Mouse (Mus musculus) hindbrain, embryonic 13.5 days (tissue): ENCODE results near the gene Sh3pxd2a. TPM values are rescaled to one million over a fixed set of nuclear protein-coding genes. Genes with fewer than 3 reads are reported as not detected.

ENCODE experiments used
- ATAC-seq: fragments of 200-750 bp; cut with Nextera tagmentation; 2 replicates; pipeline ENCODE4 v1.8.0; 2017; ENCODE audit warnings: moderate TSS enrichment; ENCODE audit not compliant: low FRiP score
- H3K27ac ChIP-seq: fragments of 300-500 bp; sonication (generic); 2 replicates; pipeline ENCODE4 v1.5.1; 2015; ENCODE audit warnings: inconsistent platforms, mild to moderate bottlenecking, moderate library complexity
- H3K27me3 ChIP-seq: fragments of 300-500 bp; sonication (generic); 2 replicates; pipeline ENCODE4 v1.6.1; 2015; ENCODE audit warnings: mild to moderate bottlenecking, inconsistent platforms
- H3K36me3 ChIP-seq: fragments of 300-500 bp; sonication (generic); 2 replicates; pipeline ENCODE4 v1.6.1; 2015; ENCODE audit warnings: mild to moderate bottlenecking, inconsistent platforms
- H3K4me1 ChIP-seq: fragments of 300-500 bp; sonication (generic); replicated peaks from 2 replicates; pipeline ENCODE4 v1.6.1; 2015; ENCODE audit warnings: inconsistent platforms
- H3K4me2 ChIP-seq: fragments of 300-500 bp; sonication (generic); 2 replicates; pipeline ENCODE4 v1.6.1; 2015; ENCODE audit warnings: inconsistent platforms, mild to moderate bottlenecking, moderate library complexity
- H3K4me3 ChIP-seq: fragments of 300-500 bp; sonication (generic); 2 replicates; pipeline ENCODE4 v1.5.1; 2015; ENCODE audit warnings: mild to moderate bottlenecking, inconsistent platforms
- H3K9ac ChIP-seq: fragments of 300-500 bp; sonication (generic); 2 replicates; pipeline ENCODE4 v1.6.1; 2015; ENCODE audit warnings: mild to moderate bottlenecking, inconsistent platforms
- H3K9me3 ChIP-seq: fragments of 300-500 bp; sonication (generic); 2 replicates; pipeline ENCODE4 v1.6.1; 2016; ENCODE audit warnings: inconsistent platforms
- WGBS: fragments of 180-500 bp; shearing (Covaris S2); methylation state at CpG from one replicate; pipeline ENCODE4 v1.1.7; 2015; 5-methylcytosine and 5-hydroxymethylcytosine counted together
- polyA plus RNA-seq: library from polyadenylated mRNA; unstranded; fragments of >200 nt; fragmentation: Nextera tagmentation; extraction: Ambion mirVana; gene quantifications from 2 replicates; pipeline ENCODE4 v1.2.1, GENCODE M21; 2015

Sh3pxd2a gene
- polyA plus RNA-seq, result 2.1 and 2.5 TPM in 2 replicates

GRCm38 (mm10) chr19:47464304-47465241 lies at the start of gene Sh3pxd2a:
TSS of gene Sh3pxd2a (minus strand) at chr19:47464401.
- H3K9me3 ChIP-seq, result no peaks in the 10 kb centered on the region
- H3K9ac ChIP-seq, result peak within 1 kb of the TSS; percentile 89
- peak within 1 kb of the TSS; percentile 87 for H3K27ac ChIP-seq
- ATAC-seq, result peak; percentile 80
- H3K36me3 ChIP-seq, result no peaks in the 10 kb centered on the region
- peaks cover 46% of the 10 kb centered on the region for H3K4me1 ChIP-seq
- peak within 1 kb of the TSS; percentile 80 for H3K4me2 ChIP-seq
- H3K27me3 ChIP-seq, result no peaks in the 10 kb centered on the region
- H3K4me3 ChIP-seq, result peak within 1 kb of the TSS; percentile 78
- WGBS, result 1% methylated on average over 57 of the region's 70 CpGs

DNA sequence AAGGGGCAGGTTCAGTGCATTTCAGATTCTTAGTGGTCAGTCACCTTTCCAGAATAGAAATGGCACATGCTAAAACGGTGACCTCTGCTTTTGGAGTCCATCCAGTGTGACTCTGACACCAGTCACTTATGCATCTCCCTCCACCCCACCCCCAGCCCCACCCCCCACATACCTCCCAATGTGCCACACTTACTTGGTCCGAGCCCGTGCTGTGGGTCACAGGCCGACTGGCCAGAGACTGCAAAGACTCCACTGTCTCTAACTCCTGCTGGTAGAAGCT lies 49.4 kb upstream of the Sh3pxd2a start:
- no peak for ATAC-seq
- WGBS, result 70% methylated on average over 4 of the region's 4 CpGs
- Histone ChIP-seq H3K36me3 (peaks cover 33% of the 10 kb centered on the region), H3K27ac (no peak overlapping the region), H3K27me3 (no peaks in the 10 kb centered on the region), H3K9ac (no peak overlapping the region), H3K4me1 (peaks cover 21% of the 10 kb centered on the region), H3K4me3 (no peak overlapping the region), H3K9me3 (no peaks in the 10 kb centered on the region), H3K4me2 (no peak overlapping the region)

GRCm38 (mm10) chr19:47512794-47513617 lies 48.8 kb upstream of the Sh3pxd2a start:
- no peak for ATAC-seq
- H3K4me1 ChIP-seq, result peaks cover 20% of the 10 kb centered on the region
- WGBS, result 90% methylated on average over 21 of the region's 21 CpGs
- H3K27me3 ChIP-seq, result no peaks in the 10 kb centered on the region
- no peak overlapping the region for H3K27ac ChIP-seq
- no peak overlapping the region for H3K4me3 ChIP-seq
- peaks cover 29% of the 10 kb centered on the region for H3K36me3 ChIP-seq
- no peaks in the 10 kb centered on the region for H3K9me3 ChIP-seq
- no peak overlapping the region for H3K9ac ChIP-seq
- H3K4me2 ChIP-seq, result no peak overlapping the region

DNA sequence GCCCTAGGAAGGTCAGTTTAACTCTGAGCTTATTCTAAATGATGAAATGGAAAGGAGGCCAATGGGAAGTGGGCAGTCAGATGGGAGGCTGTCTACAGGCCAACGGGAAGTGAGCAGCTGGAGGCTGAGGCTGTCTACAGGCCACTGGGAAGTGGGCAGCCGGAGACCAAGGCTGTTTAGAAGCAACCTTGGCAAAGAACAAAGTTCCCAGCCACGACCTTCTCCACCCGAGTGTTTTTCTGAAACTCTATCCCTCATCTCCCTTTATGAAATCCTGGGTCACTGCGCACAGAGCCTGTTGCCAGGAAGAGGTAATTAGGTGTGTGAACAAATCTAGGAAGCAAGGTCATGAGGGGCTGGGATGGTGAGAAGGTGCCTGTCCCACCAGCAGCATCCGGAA lies 47.8 kb upstream of the Sh3pxd2a start:
- H3K4me2 ChIP-seq, result no peak overlapping the region
- no peak overlapping the region for H3K4me3 ChIP-seq
- H3K9me3 ChIP-seq, result no peaks in the 10 kb centered on the region
- H3K27me3 ChIP-seq, result no peaks in the 10 kb centered on the region
- H3K4me1 ChIP-seq, result peaks cover 28% of the 10 kb centered on the region
- 90% methylated on average over 6 of the region's 6 CpGs for WGBS
- H3K27ac ChIP-seq, result no peak overlapping the region
- no peak overlapping the region for H3K9ac ChIP-seq
- peaks cover 28% of the 10 kb centered on the region for H3K36me3 ChIP-seq
- ATAC-seq, result no peak

DNA sequence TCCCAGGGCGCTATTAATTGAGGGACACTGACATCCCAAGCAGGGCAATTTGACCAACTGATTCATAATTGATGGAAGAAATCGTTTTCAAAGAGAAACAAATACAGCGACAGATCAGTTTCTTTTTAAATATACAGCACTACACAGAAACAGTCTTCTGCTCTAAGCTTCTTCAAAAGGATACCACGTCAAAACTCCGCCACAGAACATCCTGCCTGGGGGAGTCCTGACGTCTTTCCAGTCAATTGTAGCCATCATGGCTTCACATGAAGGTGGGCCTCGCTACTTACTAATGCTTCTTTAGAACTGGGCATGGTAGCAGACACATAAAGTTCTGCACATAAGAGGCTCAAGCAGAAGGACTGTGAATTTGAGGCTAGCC lies 47.1 kb upstream of the Sh3pxd2a start:
- H3K36me3 ChIP-seq, result peaks cover 27% of the 10 kb centered on the region
- H3K4me2 ChIP-seq, result peak overlapping the region; percentile 35
- peaks cover 28% of the 10 kb centered on the region for H3K4me1 ChIP-seq
- peak overlapping the region; percentile 77 for H3K27ac ChIP-seq
- WGBS, result 57% methylated on average over 7 of the region's 7 CpGs
- H3K27me3 ChIP-seq, result no peaks in the 10 kb centered on the region
- no peak overlapping the region for H3K4me3 ChIP-seq
- H3K9me3 ChIP-seq, result no peaks in the 10 kb centered on the region
- no peak for ATAC-seq
- peak overlapping the region; percentile 53 for H3K9ac ChIP-seq

DNA sequence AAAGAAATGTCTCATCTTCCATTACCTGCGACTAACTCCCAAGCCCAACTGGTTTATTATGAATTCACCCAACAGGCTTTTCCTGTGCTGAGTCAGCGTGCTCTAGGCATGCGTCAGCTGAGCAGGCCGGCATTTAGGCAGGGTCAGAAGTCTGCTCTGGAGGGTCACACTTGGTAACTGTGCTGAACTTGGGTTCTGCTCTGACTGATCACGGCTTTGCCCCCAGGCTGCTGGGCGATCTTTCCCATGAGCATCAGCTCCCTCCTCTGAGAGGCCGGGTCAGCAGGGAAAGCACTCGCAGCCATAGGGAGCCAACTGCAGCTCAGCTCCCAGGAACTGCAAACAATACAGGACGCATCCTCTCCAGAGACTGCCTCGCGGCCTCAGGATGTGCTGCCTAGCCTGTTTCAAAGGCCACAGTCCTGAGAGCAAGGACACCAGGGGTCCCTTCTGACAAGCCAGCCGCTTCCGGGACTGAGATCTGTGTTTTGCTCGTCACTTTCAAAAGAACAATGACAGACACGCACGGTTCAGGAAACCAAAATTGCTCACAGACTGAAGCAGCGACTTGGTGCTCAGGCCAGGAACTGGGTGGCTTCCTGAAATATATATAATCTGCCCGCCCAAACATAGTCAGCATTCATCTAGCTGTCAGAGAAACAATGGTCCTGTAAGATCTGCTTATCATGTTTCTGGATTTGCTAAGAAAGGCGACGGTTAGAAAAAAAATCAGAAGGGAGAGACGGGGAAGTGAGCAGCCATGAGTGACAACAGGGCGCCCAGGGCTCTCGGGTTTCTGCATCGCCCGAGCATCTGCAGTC lies 46.5 kb upstream of the Sh3pxd2a start:
- Histone ChIP-seq H3K27ac (peak overlapping the region; percentile 77), H3K36me3 (peaks cover 21% of the 10 kb centered on the region), H3K4me1 (peaks cover 28% of the 10 kb centered on the region), H3K4me3 (no peak overlapping the region), H3K4me2 (peak overlapping the region; percentile 35), H3K27me3 (no peaks in the 10 kb centered on the region), H3K9ac (peak overlapping the region; percentile 53), H3K9me3 (no peaks in the 10 kb centered on the region)
- WGBS, result 19% methylated on average over 25 of the region's 25 CpGs
- 0 out of 2 replicates have a peak, but pooled peaks have one; percentile 25 for ATAC-seq

DNA sequence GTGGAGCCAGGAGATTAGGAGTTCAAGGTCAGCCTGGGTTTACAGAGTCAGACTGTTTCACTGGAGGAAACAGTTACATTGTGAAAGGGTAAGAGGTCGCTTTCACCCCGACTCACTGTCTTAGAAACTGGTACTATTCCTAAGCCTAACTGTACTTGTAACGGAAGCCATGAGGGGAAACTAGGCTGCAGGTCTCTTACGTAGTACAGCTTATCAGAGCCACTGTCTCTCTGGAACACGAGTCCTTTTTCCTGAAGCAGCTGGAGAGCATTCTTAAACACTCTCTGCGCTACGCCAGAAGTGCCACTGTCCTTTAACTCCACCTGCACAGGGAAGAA lies 45.9 kb upstream of the Sh3pxd2a start:
- Histone ChIP-seq H3K9ac (peak overlapping the region; percentile 53), H3K27ac (peak overlapping the region; percentile 77), H3K9me3 (no peaks in the 10 kb centered on the region), H3K4me1 (peaks cover 28% of the 10 kb centered on the region), H3K4me2 (no peak overlapping the region), H3K4me3 (no peak overlapping the region), H3K27me3 (no peaks in the 10 kb centered on the region), H3K36me3 (peaks cover 15% of the 10 kb centered on the region)
- ATAC-seq, result no peak
- WGBS, result 83% methylated on average over 7 of the region's 7 CpGs

GRCm38 (mm10) chr19:47508771-47509281 lies 44.6 kb upstream of the Sh3pxd2a start:
- Histone ChIP-seq H3K9me3 (no peaks in the 10 kb centered on the region), H3K27me3 (no peaks in the 10 kb centered on the region), H3K4me1 (peaks cover 28% of the 10 kb centered on the region), H3K4me3 (no peak overlapping the region), H3K36me3 (peaks cover 4% of the 10 kb centered on the region; the same call in 1 of the 2 replicates), H3K4me2 (no peak overlapping the region), H3K27ac (no peak overlapping the region), H3K9ac (no peak overlapping the region)
- no peak for ATAC-seq
- 83% methylated on average over 5 of the region's 5 CpGs for WGBS

- Histone ChIP-seq H3K9me3 (no peaks in the 10 kb centered on the region), H3K27me3 (no peaks in the 10 kb centered on the region), H3K4me2 (no peak overlapping the region), H3K9ac (no peak overlapping the region), H3K27ac (no peak overlapping the region), H3K4me3 (no peak overlapping the region), H3K4me1 (peaks cover 28% of the 10 kb centered on the region), H3K36me3 (peaks cover under 1% of the 10 kb centered on the region; the same call in 1 of the 2 replicates)
- 83% methylated on average over 3 of the region's 3 CpGs for WGBS
- ATAC-seq, result no peak
Measured at GRCm38 (mm10) chr19:47508191-47508590, 44.0 kb upstream of the Sh3pxd2a start.

- Histone ChIP-seq H3K36me3 (peaks cover 3% of the 10 kb centered on the region; the same call in 1 of the 2 replicates), H3K9me3 (no peaks in the 10 kb centered on the region), H3K27ac (no peak overlapping the region; the same call in 1 of the 2 replicates), H3K4me2 (no peak overlapping the region), H3K27me3 (no peaks in the 10 kb centered on the region), H3K4me3 (no peak overlapping the region), H3K9ac (peak overlapping the region; percentile 14; the same call in 1 of the 2 replicates), H3K4me1 (peaks cover 28% of the 10 kb centered on the region)
- no peak for ATAC-seq
- WGBS, result 57% methylated on average over 27 of the region's 27 CpGs
Measured at GRCm38 (mm10) chr19:47507128-47508121, 43.2 kb upstream of the Sh3pxd2a start.

DNA sequence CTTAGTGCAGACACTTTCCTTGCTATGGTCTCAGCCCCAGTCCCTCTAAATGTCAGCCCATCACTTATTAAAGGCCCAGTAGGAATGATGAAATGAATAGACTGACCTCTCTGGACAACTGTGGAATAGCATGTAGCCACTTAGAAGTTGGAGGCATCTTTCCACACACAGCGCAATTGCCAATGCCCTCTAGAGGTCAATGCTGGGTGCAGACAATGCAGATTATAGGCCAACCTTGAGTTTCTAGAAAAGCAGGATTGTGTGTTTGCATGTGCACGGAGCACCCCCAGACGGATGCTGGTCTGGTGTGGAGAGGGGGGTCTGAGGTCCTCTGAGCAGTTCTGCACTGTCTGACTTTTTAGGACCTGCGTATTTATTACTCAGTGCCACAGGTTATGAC lies 39.4 kb upstream of the Sh3pxd2a start:
- Histone ChIP-seq H3K9ac (no peak overlapping the region), H3K27ac (no peak overlapping the region), H3K36me3 (peaks cover 4% of the 10 kb centered on the region; the same call in 1 of the 2 replicates), H3K4me1 (peaks cover 18% of the 10 kb centered on the region), H3K4me3 (no peak overlapping the region), H3K9me3 (no peaks in the 10 kb centered on the region), H3K4me2 (no peak overlapping the region), H3K27me3 (no peaks in the 10 kb centered on the region)
- 68% methylated on average over 4 of the region's 4 CpGs for WGBS
- ATAC-seq, result no peak
